Mouse (Mus musculus) left cerebral cortex, adult 8-10 months (tissue): Measurements from ENCODE around the gene Insl3. TPM values are rescaled to one million over a fixed set of nuclear protein-coding genes. Genes with fewer than 3 reads are reported as not detected.

Experiments
- DNase-seq, 2 experiments: peaks; one replicate each; pipeline ENCODE4 v3.0.0; 2022; ENCODE audit warnings: low spot score in 2 of 2
- total RNA-seq, 4 experiments: library from RNA; stranded (reverse); gene quantifications; 2 replicates each; pipeline ENCODE4 v1.2.4; 2022

The Insl3 gene
- 1 to 10 TPM; 1.4 to 3.2 (median 2.1) TPM for total RNA-seq

GRCm38 (mm10) chr8:71689028-71689427 lies at the start of gene Insl3:
TSS of gene Insl3 (plus strand) at chr8:71689214.
- no peak for DNase-seq

GRCm38 (mm10) chr8:71639318-71639717 lies 49.7 kb upstream of the Insl3 start:
- no peak for DNase-seq

- no peak for DNase-seq
These were observed 43.5 kb upstream of the Insl3 start for GRCm38 (mm10) chr8:71645510-71645909.

GRCm38 (mm10) chr8:71654600-71654999 lies 34.4 kb upstream of the Insl3 start:
- no peak for DNase-seq

- DNase-seq: no peak
These were observed 31.2 kb upstream of the Insl3 start for GRCm38 (mm10) chr8:71657816-71658215.

- no peak for DNase-seq
These were observed 30.4 kb upstream of the Insl3 start for GRCm38 (mm10) chr8:71658515-71659049.

GRCm38 (mm10) chr8:71659751-71660150 lies 29.3 kb upstream of the Insl3 start:
- DNase-seq: no peak

GRCm38 (mm10) chr8:71660325-71661120 lies 28.5 kb upstream of the Insl3 start:
- peak in 1 of 2 experiments; percentile 74 for DNase-seq

GRCm38 (mm10) chr8:71665331-71666130 lies 23.5 kb upstream of the Insl3 start:
- DNase-seq: no peak

- DNase-seq: no peak
These were observed 22.2 kb upstream of the Insl3 start for GRCm38 (mm10) chr8:71666855-71667254.

- DNase-seq: no peak
These were observed 21.8 kb upstream of the Insl3 start for GRCm38 (mm10) chr8:71667256-71667655.

GRCm38 (mm10) chr8:71668220-71668975 lies 20.6 kb upstream of the Insl3 start:
- DNase-seq: no peak

- no peak for DNase-seq
These were observed 18.8 kb upstream of the Insl3 start for GRCm38 (mm10) chr8:71670198-71670597.

- DNase-seq: peak; percentile 71 to 73
These were observed 18.1 kb upstream of the Insl3 start for GRCm38 (mm10) chr8:71670621-71671548.

GRCm38 (mm10) chr8:71671549-71671965 lies 17.5 kb upstream of the Insl3 start, which contains the start of gene Unc13a:
TSS of gene Unc13a (minus strand) at chr8:71671757.
- DNase-seq: peak; percentile 72 to 90

GRCm38 (mm10) chr8:71672168-71672735 lies 16.8 kb upstream of the Insl3 start:
- DNase-seq: no peak

GRCm38 (mm10) chr8:71674071-71674470 lies 14.9 kb upstream of the Insl3 start:
- DNase-seq: no peak

- DNase-seq: no peak
These were observed 13.5 kb upstream of the Insl3 start for GRCm38 (mm10) chr8:71675456-71676019.

- peak in 1 of 2 experiments; percentile 47 for DNase-seq
These were observed 12.8 kb upstream of the Insl3 start, which contains the start of gene Jak3 for GRCm38 (mm10) chr8:71676020-71676741. TSS of gene Jak3 (plus strand) at chr8:71676296.
